Mouse (Mus musculus): ENCODE data around the gene Smad3.

The Smad3 gene

GRCm38 (mm10) chr9:63718735-63719358 is 38.9 kb downstream of the Smad3 start:
- no peak for DNase-seq

DNA sequence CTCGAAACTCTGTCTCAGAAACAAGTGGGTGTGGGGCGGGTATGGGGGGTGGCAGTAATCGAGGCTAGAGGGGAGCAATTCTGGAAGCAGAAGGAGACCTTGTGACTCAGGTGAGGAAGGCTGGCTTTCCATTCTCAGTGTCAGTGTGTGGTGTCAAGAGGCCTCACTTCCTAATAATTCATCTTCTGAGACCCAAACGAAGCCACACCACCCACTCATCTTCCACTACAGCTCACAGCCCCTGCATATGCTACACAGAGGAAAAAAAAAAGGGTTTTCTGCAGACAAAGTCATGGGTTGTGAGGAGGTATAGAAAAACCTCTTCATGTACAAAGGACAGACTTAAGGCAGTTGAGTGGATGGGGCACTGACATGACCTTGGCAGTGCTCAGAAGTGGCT is 39.6 kb downstream of the Smad3 start:
- no peak for DNase-seq

DNA sequence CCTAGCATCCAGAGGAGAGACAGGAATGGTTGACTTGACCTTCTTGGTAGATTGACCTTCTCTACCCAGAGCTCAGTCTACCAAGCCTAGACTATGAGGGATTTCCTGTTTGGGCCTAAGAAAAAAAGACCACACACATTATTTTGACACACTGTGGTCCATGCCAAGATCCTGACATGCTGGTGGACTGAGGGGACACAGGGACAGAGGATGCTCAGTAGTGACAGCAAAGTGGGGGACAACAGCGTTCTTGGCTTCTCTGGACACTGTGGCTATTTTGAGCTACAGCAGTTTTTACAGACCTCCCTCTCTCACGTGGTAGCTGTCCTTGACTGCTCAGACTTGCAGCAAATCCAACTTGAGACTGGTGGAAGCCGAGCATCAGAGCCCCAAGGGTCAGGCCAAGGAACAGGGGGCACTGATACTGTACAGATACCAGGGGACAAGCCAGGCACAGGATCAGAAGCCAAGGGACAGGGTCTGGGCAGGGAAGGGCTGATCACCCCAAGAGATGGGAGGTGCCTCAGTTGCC is 40.3 kb downstream of the Smad3 start:
- DNase-seq, result no peak

DNA sequence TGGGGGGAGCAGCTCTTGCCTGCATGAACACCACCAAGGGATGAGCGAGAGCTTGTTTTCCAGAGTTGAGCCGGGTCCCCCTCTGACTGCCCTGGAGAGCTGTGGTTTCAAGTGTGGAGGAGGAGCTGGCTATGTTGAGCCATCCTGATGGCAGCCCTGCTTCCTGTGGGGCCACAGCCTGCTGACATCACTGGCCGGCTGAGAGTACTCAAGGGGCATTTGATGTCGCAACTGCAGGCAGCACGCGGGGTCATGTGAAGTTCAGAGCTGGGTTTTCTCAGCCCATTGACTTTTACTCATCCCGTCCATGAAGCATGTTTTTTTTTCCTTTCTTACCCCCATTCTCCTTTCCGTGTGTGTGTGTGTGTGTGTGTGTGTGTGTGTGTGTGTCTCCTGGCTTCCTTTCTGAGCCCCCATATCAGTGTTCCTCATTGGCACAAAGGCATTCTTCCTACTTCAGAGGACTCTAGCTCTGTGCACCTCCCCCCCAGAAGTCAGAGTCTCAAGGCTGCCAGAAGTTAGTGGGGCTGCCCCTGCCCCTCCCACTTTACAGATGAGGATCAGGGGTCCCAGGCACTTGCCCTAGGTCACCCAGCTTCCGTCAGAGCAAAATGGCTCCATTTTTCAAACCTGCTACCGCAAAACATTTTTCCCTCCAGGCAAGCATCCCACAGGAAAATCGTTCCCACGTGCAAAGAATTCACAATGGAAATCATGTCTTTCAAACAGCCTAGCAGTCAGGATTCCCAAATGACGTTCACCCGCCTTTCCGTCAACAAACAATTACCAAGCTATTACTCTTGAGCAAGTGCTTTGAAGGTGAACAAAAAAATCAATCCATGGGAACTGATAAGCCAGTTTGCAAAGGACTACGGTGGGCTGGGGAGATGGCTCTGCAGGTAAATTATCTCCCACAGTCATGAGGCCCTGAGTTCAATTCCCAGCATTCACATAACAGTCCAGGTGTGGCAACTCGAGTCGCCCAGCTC is 41.4 kb downstream of the Smad3 start:
- DNase-seq, result no peak

GRCm38 (mm10) chr9:63714572-63714971 is 43.2 kb downstream of the Smad3 start:
- DNase-seq, result no peak

DNA sequence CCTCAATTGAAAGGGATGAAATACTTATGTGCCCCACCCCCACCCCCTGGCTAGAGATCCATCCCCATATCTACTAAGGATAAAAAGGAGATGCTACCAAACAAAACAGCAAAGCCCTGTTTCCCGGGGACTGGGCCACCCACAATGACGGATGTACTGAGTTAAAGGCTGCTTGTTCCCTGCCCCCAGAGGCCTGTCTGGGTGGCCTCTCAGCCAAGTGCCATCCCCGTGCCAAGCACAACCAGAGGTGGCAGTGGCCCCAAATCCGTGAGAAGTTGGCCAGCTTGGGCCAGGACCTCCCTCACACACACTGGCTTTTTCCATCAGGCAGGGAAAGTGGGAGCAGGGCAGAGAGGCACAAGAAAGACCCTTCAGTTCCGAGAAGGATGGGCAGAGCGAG is 45.0 kb downstream of the Smad3 start:
- no peak for DNase-seq

DNA sequence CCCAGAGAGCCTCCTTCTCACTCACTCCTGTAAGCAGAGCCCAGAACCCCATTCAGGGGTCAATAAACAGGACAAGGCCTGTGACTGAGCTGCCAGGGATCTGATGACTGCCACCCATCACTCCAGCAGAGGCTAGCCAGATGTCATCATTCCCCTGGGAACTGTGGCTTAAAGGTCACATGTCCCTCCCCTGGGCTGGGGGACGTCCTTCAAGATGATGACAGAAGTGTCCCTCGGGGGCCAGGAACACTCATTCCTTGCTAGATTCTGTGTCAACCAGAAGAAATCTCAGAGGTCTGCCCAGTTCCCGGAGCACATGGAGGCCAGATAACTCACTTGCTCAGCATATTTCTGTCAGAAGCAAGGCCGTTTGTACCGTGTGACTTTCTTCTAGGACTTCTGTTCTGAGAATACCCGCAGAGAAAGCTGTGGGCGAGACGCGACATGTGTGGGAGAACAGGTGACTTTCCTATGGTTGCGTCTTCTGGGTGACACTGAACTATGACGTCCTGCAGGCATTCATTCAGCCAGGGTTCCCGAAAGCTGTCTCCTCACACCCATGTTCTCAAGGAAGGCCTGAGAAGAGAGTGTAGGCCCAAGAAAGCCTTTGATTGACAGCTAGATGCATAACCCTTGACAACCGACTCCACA is 46.1 kb downstream of the Smad3 start:
- DNase-seq, result no peak

- no peak for DNase-seq
These were observed 47.9 kb downstream of the Smad3 start for GRCm38 (mm10) chr9:63709857-63710256.

- no peak for DNase-seq
These were observed 48.5 kb downstream of the Smad3 start for GRCm38 (mm10) chr9:63709266-63709665.

DNA sequence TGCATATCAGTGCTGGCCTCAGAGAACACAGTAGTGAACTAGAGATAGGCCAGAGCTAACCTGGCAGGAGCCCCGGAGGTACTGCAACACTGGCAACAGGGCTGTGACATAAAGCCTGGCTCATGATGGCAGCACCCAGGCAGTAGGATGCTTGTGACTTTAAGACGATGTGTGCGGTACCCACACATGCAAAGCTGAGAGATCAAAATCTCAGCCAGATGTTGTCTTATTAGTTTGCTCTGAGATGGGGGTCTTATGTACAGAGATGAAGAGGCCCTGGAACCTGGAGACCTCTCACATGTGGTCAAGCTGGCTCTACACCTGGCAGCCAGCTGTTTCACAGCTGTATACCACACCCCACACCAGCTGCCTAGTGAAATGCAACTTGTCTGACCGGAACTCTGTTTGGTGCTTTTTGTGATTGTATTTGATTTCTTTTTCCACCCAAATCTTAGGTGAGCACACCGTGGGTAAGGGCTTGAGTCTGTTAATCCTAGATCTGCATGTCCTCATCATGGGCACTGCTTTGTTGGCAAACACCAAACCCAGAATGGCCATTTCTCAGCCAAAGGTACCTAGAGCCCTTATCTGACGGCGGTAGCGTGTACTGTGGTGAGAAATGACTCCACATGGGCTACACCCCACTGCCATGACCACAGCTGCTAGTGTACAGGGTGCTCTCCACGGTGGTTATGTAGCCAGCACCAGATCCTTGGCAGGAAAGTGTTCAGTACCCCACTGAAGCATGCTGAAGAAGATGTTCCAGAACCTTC is 49.8 kb downstream of the Smad3 start:
- DNase-seq, result no peak

DNA sequence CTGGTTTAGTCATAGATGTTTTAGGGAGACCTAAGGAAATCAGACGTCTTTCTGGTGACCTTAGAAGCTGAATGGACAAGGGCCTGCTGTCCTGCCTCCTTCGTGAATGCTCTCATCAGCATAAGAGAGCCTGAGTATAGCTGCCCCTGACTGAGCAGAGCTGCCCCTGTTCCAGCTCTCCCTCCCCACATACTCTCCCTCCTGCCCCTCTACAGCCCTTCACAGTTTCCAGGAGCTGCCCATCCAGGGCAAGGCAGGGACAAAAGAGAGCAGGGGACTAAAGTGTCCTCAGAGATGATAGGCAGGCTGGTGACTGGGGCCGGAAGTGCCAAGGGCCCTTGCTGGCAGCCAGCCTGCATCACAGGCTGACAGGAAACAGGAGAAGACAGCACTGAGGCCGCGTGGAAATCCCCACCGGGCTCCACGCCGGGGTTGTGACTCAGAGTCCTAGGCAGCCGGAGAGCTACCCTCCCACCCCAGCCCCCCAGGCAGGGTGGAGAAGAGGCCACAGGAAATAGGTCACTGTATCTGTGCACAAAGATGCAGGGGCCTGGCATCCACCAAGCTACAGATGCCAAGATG is 51.6 kb downstream of the Smad3 start:
- peak; percentile 72 to 83 for DNase-seq

DNA sequence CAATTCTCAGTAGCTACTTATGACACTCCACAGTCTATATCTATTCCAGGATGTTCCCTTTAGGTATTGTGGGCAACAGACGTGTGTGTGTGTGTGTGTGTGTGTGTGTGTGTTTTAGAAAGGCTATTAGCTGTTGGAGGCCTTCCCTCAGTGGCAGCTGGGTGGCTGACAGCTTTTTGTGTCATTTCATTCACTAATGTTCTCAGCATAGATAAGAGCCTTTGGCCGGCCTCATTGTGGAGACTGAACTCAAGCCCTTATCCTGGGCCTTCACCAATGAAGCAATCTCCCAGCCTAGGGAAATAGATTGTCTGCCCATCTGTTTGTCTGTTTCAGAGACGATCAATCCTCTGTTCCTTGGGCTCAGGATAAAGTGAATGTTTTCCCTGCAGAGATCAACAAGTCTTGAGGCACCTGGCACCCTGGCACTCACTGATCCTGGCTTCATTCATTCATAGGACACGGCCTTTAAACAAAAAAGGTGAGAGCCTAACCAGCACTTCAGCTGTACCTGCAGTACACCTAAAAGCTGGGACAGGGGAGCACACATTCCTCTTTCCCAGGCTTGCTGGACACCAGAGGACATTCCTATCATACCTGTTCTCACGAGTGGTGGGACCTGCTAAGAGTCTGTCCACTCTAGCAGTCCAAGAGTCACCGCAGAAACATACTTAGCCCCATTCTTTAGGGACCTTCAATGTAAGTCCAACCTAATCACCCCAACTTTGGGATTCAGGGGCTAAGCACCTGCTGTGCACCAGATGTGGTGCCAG is 52.6 kb downstream of the Smad3 start:
- DNase-seq, result no peak

DNA sequence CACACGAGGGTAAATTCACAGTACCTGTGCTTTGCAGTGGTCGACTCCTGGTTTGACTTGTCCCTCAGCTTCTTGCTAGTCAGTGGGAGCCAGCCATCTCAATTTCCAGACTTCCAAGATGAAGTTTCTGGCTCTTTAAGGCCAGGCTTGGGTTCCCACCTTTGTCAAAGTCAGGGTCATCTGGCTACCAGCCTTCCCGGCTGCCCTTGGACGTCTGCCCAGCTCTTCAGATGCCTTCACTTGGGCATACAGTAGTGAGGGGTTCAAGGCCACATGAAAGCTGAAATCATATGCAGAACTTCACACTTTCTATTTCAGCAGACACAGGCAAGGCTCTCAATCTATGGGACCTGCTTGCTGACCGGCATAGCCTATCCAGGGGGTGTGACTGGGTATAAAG is 53.7 kb downstream of the Smad3 start:
- no peak for DNase-seq

GRCm38 (mm10) chr9:63703236-63703785 is 54.5 kb downstream of the Smad3 start:
- no peak for DNase-seq

DNA sequence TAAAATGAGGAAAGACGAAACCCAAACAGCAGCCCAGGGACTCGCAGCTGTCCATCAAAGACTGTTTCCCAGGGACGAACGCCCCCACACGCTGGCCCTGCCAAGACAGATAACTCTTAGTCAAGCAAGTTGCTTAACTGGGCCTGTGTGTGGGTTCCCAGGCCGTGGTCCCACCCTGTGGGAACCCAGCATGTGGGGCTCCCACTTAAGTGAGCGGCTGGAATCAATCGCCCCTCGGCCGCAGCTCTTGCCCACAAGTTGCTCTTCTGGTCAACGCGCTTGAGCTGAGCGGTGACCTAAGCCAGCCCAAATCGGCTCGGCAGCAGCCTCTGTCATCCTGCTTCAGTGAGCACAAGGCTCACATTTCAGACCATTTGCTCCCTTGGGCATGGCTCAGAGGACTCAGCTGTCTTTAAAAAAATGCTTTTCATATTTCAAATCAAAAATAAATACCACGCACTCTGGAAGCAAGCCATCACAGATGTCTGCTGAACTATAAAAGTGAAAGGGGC is 55.2 kb downstream of the Smad3 start:
- DNase-seq, result no peak

GRCm38 (mm10) chr9:63701957-63702309 is 55.9 kb downstream of the Smad3 start:
- DNase-seq, result no peak

GRCm38 (mm10) chr9:63701258-63701956 is 56.4 kb downstream of the Smad3 start:
- DNase-seq, result no peak

- DNase-seq, result no peak
These were observed 58.6 kb downstream of the Smad3 start for GRCm38 (mm10) chr9:63699145-63699544.

DNA sequence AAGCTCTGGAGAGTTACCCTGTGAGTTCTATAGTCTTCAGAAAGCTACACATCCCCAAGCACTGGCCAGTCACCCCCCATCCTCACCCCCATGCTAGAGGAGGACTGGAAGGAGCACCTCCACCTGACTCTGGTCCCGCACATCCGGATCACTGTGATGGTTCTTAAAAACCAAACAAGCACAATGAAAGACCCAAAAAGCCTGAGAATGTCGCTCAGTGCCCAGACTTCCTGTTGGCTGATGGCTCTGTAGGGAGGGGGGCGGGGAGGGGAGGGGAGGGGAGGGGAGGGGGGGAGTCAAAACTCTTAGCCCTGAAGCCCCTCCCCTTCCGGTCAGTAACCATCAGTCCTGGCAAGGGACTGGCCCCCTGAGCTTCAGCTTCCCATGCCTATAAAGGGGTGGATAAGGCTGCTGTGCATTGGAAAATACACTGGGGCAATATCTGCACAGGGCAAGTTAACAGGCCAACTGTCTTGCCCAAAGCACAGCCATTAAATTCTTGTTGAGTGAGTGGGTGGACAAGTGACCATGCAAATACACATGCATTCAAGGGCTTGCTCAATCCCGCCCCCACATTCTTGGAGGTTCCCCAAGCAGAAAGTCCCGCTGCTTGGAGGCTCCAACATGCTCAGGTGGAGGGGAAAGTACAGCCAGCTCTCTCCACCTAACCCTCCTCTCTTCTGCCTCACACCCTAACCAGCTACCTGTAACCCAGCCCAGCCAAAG is 59.3 kb downstream of the Smad3 start:
- DNase-seq, result no peak

DNA sequence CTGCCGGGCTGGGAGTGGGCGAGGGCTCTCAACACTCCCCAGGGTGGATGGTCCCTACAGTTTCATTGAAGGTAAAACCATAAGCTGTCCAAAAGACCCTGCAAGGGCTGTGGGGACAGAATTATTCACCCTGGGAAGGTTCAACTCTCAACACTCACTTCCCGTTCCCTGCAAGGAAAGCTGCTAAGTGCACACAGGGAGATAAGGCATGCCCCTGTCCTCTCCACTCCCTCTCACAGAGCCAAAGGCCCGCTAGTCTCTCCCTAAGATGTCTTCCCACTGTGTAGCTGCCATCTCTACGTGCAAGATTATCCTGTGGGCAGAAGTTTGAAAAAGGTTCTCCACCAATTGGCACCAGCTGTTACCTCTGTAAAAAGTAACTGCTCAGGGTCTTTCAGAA is 60.2 kb downstream of the Smad3 start:
- DNase-seq, result no peak

Measured in thymus, postnatal 36 days (tissue).